Mouse (Mus musculus) neural tube, embryonic 10.5 days (tissue): ENCODE measurements around the gene A630095N17Rik.

Source experiments
- DNase-seq: peaks from one replicate; pipeline ENCODE4 v3.0.0-alpha.2; 2017; ENCODE audit warnings: low spot score; ENCODE audit errors: extremely low spot score

Gene A630095N17Rik

DNA sequence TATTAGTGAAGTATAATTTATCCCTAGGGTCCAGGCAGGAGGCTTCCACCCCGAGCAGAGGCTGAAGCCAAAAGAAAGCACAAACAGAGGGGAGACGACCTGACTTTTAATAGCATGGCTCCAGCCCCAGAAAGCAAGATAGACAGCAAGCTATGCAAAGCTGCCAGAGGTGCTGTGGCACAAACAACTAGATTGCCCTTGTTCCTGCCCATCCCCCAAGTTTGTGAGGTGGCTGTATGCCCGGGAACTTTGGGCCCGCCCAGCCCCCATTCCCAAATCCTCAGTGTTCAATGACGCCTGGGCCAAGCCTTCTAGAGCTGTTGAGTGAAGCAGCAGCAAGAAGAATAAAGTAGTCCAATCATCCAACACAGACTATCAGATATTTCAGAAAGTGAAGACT, 17.0 kb downstream of the A630095N17Rik start:
- no peak for DNase-seq

GRCm38 (mm10) chr1:75214442-75214841, 17.5 kb downstream of the A630095N17Rik start:
- DNase-seq, result no peak

GRCm38 (mm10) chr1:75213096-75213495, 18.8 kb downstream of the A630095N17Rik start:
- no peak for DNase-seq

DNA sequence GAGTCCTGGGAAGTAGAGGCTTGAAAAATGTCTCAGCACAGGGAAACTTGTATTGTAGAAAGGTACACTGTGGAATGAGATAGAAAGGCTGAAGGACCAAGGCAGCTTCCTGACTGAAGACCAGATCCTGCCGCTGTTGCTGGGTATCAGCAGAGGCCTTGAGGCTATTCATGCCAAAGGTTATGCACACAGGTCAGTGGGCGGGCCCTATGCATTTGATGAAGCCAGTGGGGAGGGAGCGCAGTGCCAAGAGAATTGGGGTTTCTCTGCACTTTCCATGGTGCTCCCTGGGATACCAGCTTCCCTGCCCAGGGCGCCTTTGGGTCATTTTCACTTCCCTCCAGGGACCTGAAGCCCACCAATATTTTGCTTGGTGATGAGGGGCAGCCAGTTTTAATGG, 19.4 kb downstream of the A630095N17Rik start:
- no peak for DNase-seq

GRCm38 (mm10) chr1:75211141-75211708, 20.7 kb downstream of the A630095N17Rik start:
- no peak for DNase-seq

DNA sequence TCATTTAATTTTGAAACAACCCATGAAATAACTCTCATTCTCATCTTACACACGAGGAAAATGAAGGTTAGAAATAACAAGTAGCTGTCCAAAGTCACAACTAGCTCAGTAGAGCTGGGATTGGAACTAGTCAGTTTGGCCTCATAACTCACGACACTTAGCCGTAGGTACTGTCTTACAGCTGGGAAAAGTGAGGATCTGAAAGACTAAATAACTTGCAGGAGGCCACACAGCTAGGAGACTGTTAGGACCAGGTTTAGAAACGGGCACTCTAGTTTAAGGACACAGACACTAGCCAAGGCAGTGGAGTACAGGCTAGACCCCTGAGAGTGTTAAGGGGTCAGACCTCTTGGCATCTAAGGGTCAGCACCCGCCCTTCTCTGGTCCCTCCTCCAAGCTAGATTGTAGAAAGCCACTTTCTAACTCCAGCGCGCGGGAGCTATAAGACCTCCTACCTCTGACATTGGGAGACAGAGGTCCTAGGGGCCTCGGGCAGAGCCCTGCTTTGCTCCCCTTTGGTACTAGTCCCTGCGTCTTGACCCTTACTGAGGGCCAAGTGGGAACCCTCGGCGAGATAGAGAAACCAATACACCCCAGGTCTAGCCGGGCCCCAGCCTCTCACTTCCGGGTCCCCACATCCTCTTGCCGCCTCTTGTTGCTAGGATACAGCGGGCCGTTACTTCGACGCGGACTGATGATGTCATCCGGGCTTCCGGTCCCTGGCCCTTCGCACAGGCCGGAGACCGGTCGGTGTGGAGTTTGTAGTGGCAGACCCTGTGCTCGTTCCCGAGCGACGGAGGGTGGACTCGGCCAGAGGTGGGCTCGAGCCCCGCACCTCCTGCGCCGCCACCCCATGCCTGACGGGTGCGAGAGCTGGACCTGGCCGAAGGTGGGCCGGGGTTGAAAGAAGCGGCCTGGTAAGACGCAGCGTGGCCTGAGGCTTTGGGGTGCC, 21.5 kb downstream of the A630095N17Rik start, which contains the start of the genes Glb1l and Stk16:
Gene Glb1l (minus strand): TSS at position 678 of the 952 bp plus-strand sequence.
Gene Stk16 (plus strand): TSS at position 703 of the 952 bp plus-strand sequence.
- DNase-seq, result peak; percentile 97

- DNase-seq, result peak; percentile 25
Measured at GRCm38 (mm10) chr1:75208967-75209678, 22.8 kb downstream of the A630095N17Rik start.

DNA sequence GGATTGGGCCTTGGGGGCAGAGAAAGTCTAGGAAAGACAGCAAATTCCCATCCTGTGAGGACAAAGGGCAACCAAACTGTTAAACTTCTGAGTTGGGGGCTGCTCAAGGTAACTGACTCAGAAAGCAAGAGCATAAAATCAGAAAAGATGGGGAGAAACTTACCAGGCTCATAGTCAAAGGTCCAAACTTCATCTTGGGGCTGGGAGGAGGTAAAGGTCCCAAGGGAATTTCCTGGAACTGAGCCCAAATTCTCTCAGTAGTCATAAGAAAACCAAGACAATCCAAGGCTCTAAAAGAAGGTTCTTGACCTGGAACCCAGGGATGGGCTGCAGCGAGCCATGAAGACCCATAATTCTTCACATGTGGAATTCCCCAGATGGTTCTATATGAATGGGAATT, 30.7 kb downstream of the A630095N17Rik start:
- DNase-seq, result no peak

GRCm38 (mm10) chr1:75192452-75192851, 39.5 kb downstream of the A630095N17Rik start:
- no peak for DNase-seq

DNA sequence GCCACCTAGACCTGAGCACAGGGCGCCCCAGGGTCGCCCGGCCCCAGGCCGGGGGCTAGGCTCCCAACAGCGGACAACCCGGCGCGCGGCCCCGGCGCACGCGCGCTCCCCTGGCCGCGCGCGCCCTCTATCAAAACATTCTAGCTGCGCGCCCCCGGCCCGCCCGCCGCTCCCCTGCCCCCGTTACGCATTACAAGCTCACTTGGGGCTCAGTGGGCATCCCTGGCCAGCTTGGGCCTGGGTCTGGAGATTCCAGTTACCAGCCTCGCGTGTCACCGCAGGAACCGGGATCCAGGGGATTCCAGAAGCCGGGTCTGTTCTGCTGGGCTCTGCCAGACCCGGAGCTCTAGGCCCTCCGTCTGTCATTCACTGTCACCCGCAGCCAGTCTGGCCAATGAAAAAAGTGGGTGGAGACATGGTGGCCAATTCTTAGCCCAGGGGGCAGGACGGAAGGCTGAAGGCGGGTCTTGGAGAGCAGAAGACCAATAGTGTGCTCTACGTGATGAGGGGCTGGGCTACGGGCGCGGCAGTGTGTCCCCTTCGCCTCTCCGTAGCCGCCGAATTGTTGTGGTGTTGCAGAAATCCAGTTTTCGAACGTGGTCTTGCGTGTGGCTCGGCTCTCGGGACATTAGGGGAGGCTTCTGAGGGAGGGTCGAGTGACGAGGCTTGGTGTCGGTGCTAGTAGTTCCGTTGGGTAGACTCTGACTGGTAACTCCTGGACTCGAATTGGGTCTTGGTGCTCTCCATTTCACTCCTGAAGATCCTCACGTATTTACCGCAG, 40.1 kb downstream of the A630095N17Rik start, which contains the start of the genes Ankzf1 and Atg9a:
Gene Ankzf1 (plus strand): TSS at position 530 of the 781 bp plus-strand sequence.
Gene Atg9a (minus strand): TSS at position 575 of the 781 bp plus-strand sequence.
- DNase-seq, result peak; percentile 91

DNA sequence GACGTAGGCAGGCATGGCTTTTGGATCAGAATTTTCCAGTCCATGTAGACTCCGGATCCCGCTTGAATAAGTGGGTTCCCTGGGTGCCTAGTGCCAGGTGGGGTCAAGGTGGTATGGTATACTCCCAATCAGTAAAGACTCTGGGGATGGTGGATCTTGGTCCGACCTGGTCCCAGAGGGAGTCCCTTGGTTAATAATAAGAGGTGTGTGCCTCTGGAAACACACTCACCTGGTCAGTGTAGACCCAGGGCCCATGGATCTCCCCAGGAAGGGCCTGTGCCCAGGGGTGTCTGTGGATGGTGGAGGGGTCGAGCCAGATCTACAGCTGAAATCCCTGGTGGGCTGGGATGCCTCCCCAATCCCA, 40.7 kb downstream of the A630095N17Rik start:
- no peak for DNase-seq

DNA sequence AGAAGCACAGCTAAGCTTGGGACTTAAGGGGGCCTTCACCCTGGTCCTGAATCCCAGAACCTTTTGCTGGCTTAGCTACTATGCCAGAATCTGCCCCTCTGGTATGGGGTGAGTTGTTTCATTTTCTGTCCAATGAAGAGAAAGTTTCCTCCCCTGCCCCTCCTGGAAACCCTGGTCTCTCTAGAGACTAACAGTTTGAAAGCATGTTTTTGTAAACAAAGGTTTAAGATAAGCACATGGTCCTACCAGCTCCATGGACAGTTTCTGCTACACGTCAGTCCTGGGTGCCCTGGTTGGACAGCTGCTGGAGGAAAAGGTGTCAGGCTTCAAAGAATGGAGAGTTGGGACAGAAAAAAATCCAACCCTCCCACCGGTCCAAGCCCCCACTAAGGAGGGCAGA, 41.3 kb downstream of the A630095N17Rik start:
- no peak for DNase-seq

DNA sequence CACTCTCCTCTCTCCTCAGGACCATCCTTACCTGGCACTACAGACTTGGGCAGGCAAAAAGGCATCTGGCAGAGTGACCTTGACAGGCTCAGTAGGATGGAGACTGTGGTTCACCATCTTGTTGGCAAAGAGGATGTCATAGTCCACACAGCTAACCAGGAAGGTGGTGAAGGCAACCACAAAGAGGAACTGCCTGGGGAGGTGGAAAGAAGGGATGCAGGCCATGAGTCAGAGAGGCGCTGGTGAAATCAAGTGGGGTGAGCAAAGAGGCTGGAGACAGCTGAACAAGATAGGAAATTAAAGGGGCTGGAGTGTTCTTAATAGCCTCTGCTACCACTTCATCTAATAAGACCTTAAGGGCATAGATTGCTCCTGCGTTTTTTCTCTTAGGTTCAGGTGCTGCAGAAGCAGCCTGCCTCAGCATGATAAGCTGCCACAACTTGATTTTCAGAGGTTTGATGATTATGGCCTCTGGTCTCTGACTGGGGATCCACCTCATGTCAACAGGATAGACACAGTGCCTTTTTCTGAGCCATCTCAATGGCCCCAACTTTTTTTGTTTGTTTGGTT, 43.9 kb downstream of the A630095N17Rik start:
- DNase-seq, result no peak

GRCm38 (mm10) chr1:75187126-75187525, 44.8 kb downstream of the A630095N17Rik start:
- no peak for DNase-seq

DNA sequence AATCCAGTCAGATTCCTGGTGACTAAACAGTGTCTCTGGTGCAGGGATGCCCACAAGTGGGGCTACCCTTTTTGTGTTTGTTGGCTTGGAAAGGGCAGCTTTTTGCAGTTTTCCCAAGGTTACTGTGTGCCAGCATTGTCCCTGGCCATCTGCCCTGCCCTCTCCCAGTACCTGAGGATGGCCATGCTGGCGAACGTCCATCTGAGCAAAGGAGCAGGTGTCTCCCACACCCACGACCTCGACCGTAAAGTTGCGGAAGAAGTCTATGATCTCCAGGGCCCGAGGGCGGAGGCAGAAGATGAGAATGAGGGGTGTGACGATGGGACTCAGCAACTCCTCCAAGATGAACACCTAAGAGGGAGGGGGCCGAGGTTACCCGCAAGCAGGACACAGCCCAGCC, 46.4 kb downstream of the A630095N17Rik start:
- no peak for DNase-seq

DNA sequence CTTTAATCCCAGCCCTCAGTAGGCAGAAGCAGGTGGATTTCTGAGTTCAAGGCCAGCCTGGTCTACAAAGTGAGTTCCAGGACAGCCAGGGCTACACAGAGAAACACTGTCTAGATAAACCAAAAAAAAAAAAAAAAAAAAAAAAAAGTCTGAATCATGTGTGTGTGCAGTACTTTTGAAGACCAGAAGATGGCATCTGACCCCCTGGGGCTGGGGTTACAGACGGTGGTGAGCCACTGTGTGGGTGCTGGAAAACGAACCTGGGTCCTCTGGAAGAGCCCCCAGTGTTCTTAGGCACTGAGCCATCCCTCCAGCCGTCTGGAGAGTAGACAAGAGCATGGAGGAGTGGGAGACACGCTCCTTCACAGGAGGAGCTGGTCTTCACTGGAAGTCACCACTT, 49.7 kb downstream of the A630095N17Rik start:
- DNase-seq, result no peak

DNA sequence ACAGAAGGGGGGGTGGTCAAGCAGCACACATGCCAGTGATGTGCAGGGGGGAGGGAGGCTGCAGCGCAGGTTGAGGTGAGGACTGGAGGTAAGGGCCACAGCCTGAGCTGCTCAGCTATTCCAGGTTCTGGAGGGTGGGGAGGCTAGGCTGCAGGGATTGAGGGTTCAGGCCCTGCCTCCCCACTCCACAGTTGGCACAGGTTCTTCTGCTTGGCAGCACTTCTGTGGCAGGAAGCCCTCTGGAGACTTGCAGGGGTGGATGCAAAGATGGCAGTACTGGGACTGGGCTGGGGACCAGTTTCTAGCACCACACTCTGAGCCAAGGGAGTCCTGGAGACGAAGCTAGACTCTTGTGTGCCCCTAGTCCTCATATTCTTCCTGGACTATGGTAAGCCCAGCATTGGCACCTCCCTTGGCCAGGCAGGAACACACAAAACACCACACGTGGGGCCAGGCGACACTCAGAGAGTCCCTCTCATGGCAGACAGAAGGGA, 50.5 kb downstream of the A630095N17Rik start:
- DNase-seq, result no peak

GRCm38 (mm10) chr1:75180741-75181140, 51.2 kb downstream of the A630095N17Rik start:
- DNase-seq, result peak; percentile 17

DNA sequence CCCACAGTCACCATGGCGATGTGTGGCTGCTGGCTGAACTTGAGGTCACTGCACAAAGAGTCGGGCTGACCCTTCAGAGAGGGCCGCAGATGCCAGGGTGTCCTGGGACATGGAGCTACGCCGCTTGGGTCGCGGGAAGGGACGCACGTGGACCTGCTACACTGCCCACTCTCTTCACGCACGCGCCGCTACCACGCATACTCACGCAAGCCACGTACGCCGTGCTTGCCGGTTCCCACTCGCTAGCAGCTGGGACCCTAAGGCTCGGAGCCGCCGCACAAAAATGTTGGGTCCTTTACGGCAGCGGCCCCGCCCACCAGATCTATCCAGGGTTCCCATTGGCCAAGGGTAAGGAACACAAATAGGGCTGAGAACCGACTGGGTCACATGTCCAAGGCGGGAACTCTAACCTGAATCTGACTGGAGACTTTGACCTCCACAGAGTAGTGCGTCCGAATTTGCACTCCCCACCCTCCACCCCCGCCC, 51.8 kb downstream of the A630095N17Rik start, which contains the start of gene Abcb6:
Gene Abcb6 (minus strand): TSS at position 288 of the 486 bp plus-strand sequence.
- DNase-seq, result peak; percentile 94
